Mouse (Mus musculus): ENCODE data around the gene Nudt14. TPM values are rescaled to one million over a fixed set of nuclear protein-coding genes. Genes with fewer than 3 reads are reported as not detected.

The Nudt14 gene
- total and polyA plus RNA-seq, 3 experiments: 17.7 to 23.9 (median 20.7) TPM

DNA sequence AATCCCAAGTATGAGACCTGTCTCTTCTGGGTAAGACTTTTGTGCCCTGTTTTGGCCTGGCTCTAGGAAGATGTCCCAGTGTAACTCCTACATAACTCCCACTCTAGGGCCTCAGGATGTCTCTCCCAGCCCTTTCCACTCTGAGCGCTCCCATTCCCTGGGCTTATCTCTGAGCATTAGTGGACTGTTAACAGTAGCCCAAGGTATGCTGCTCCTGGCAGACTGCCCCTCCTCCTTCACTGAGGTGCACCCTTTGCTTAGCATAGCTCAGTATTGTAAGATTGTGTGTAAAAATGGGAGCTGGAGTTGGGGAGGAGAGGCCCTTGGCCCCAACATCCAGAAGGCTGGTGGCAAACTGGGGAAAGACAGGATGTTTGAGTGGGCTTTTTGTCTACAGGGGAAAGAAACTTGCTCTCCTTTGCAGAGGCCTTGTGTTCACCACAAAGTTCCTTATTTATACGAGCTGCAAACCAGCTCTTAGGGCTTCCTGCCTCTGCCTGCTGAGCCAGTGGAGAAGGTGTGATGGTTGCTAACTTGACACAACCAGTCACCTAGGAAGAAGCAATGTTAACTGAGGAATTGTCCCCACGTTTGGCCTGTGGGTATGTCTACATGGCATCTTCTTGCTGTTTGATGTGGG, 11.1 kb upstream of the Nudt14 start:
- TF ChIP-seq ETS1 (conservative IDR thresholded peaks at IDR 0.05; ENCODE audit: low read depth, low read length) (no peak), MEF2A (IDR thresholded peaks at IDR 0.05; ENCODE audit: borderline replicate concordance, low read depth, low read length) (no peak), E2F4 (IDR thresholded peaks at IDR 0.05; ENCODE audit: insufficient replicate concordance, low read depth, low read length) (no peak), PAX5 (IDR thresholded peaks at IDR 0.05; ENCODE audit: low read length) (no peak), BHLHE40 (IDR thresholded peaks at IDR 0.05; ENCODE audit: low read depth, low read length) (no peak), MYC (IDR thresholded peaks at IDR 0.05; ENCODE audit: low read depth, low read length) (no peak)
- H3K4me2 ChIP-seq (ENCODE audit: insufficient read depth, low read depth, poor library complexity, severe bottlenecking): no peak overlapping the region
- H3K4me1 ChIP-seq (ENCODE audit: control insufficient read depth in 1 of 2, insufficient read depth in 2 of 2): peaks cover 3 to 8% of the 10 kb centered on the region in 2 experiments; a peak in 3 of 4 replicates
- dilution Hi-C loops (cut with MboI; ENCODE audit: extremely low pct_ligation_motif_present, extremely low pct_unique_long_range_greater_than_20kb, low sequenced_read_pairs): no loop called here
- H3K4me3 ChIP-seq (replicated peaks in 1 of 3; ENCODE audit: low read depth in 2 of 3, low read length in 2 of 3, poor library complexity in 1 of 3): no peak overlapping the region
- H3K36me3 ChIP-seq (replicated peaks in 1 of 2; ENCODE audit: control insufficient read depth in 1 of 2, insufficient read depth in 1 of 2, low read length in 1 of 2): peaks cover 0 to 30% of the 10 kb centered on the region in 2 experiments
- no peak overlapping the region for H3K9ac ChIP-seq (ENCODE audit: insufficient read depth, low read depth)
- no peaks in the 10 kb centered on the region for H3K9me3 ChIP-seq (replicated peaks; ENCODE audit: low read length)
- DNase-seq (ENCODE audit: extremely low read depth): no peak
- H3K27ac ChIP-seq (ENCODE audit: insufficient read depth, low read depth): no peak overlapping the region
- in situ Hi-C loops (cut with MboI; ENCODE audit: low pct_ligation_motif_present, low pct_unique_long_range_greater_than_20kb, low sequenced_read_pairs): no loop called here
- peaks cover 32% of the 10 kb centered on the region for H3K27me3 ChIP-seq (replicated peaks)
- no peaks in the 10 kb centered on the region for H3K79me2 ChIP-seq (replicated peaks; ENCODE audit: control insufficient read depth, extremely low read depth, insufficient read depth, poor library complexity, severe bottlenecking)

DNA sequence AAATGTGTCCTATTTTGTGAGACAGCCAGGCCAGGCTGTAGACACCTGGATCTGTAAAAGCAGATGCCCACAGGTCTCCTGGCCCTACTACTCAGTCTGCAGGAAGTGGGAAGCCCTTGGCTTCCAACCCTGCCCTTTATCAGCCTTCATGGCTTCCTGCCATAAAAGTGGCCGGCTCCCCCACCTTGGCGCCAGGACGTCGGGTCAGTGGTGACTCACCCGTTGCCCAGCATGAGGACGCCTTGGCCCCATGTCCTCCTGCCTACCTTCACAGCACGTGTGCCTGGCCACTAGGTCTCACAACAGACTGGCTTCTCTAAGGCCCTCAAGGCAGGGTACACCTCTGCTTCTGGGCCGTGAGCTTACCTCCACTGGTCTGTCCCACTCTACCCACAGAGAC, 10.5 kb upstream of the Nudt14 start:
- Histone ChIP-seq H3K4me3 (replicated peaks in 1 of 3; ENCODE audit: low read depth in 2 of 3, low read length in 2 of 3, poor library complexity in 1 of 3) (no peak overlapping the region), H3K9me3 (replicated peaks; ENCODE audit: low read length) (no peaks in the 10 kb centered on the region), H3K4me1 (ENCODE audit: control insufficient read depth in 1 of 2, insufficient read depth in 2 of 2) (peaks cover 3 to 12% of the 10 kb centered on the region in 2 experiments; a peak in 3 of 4 replicates), H3K9ac (ENCODE audit: insufficient read depth, low read depth) (no peak overlapping the region), H3K79me2 (replicated peaks; ENCODE audit: control insufficient read depth, extremely low read depth, insufficient read depth, poor library complexity, severe bottlenecking) (no peaks in the 10 kb centered on the region), H3K27ac (ENCODE audit: insufficient read depth, low read depth) (no peak overlapping the region), H3K27me3 (replicated peaks) (peaks cover 32% of the 10 kb centered on the region), H3K4me2 (ENCODE audit: insufficient read depth, low read depth, poor library complexity, severe bottlenecking) (no peak overlapping the region), H3K36me3 (replicated peaks in 1 of 2; ENCODE audit: control insufficient read depth in 1 of 2, insufficient read depth in 1 of 2, low read length in 1 of 2) (peaks cover 0 to 24% of the 10 kb centered on the region in 2 experiments)
- no peak for TF ChIP-seq CTCF (conservative IDR thresholded peaks at IDR 0.05 in 1 of 2, IDR thresholded peaks at IDR 0.05 in 1 of 2; ENCODE audit: low read depth in 2 of 2, low read length in 2 of 2)
- no peak for TF ChIP-seq PAX5 (IDR thresholded peaks at IDR 0.05; ENCODE audit: low read length)
- TF ChIP-seq MAZ (IDR thresholded peaks at IDR 0.05; ENCODE audit: low read depth, low read length): no peak
- TF ChIP-seq MYC (IDR thresholded peaks at IDR 0.05; ENCODE audit: low read depth, low read length): no peak
- TF ChIP-seq USF1 (IDR thresholded peaks at IDR 0.05; ENCODE audit: low read depth, low read length): no peak
- TF ChIP-seq ZNF384 (IDR thresholded peaks at IDR 0.05; ENCODE audit: low read depth, low read length): no peak
- TF ChIP-seq CHD2 (IDR thresholded peaks at IDR 0.05; ENCODE audit: low read length): no peak
- no peak for TF ChIP-seq BHLHE40 (IDR thresholded peaks at IDR 0.05; ENCODE audit: low read depth, low read length)
- DNase-seq (ENCODE audit: extremely low read depth): no peak
- dilution Hi-C loops (cut with MboI; ENCODE audit: extremely low pct_ligation_motif_present, extremely low pct_unique_long_range_greater_than_20kb, low sequenced_read_pairs) (no loop called here), in situ Hi-C loops (cut with MboI; ENCODE audit: low pct_ligation_motif_present, low pct_unique_long_range_greater_than_20kb, low sequenced_read_pairs) (no loop called here)
